Mouse (Mus musculus): ENCODE measurements around the gene Megf11.

DNA sequence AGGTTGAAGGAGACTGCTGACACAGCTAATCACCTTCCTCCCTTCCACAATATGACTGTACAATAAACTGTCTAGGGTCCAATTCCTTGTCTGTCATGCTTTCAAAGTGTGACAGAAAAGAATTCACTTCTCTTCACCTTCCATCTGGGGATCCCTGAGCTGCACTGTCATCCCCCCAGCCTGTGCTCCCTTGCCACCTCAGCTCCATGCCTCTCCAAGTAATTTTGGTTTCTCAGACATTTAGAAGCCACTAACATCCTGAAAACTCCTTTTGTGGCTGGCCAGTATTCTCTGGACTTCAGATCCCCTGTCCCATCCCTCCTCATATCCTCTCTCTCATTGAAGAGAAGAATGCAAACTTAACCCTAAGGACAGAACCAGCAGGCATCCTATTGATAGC lies 317.0 kb downstream of the Megf11 start:
- TF ChIP-seq POLR2A (IDR thresholded peaks at IDR 0.05; ENCODE audit: extremely low read depth, insufficient read depth, low read length), result no peak
- TF ChIP-seq CTCF (IDR thresholded peaks at IDR 0.05; ENCODE audit: extremely low read depth, insufficient read depth, low read length), result no peak
